Mouse (Mus musculus): ENCODE measurements around the gene Oaz3. TPM values are rescaled to one million over a fixed set of nuclear protein-coding genes. Genes with fewer than 3 reads are reported as not detected.

Gene Oaz3
- not detected for polyA plus RNA-seq (2014; fragmentation: Illumina TruSeq; extraction: RNeasy Lipid Tissue Mini Kit (QIAGEN cat#74804); ENCODE audit: low replicate concordance)

GRCm38 (mm10) chr3:94443597-94443964 lies at the start of gene Oaz3:
TSS of gene Oaz3 (minus strand) at chr3:94443915.

GRCm38 (mm10) chr3:94480291-94480884 lies 36.7 kb upstream of the Oaz3 start, which contains the start of gene Riiad1:
TSS of gene Riiad1 (minus strand) at chr3:94480341.

GRCm38 (mm10) chr3:94477981-94478422 lies 34.3 kb upstream of the Oaz3 start, which contains the start of gene Celf3:
TSS of gene Celf3 (plus strand) at chr3:94478295.

GRCm38 (mm10) chr3:94442951-94443596 lies 641 bp downstream of the Oaz3 start, which contains the start of gene Mrpl9:
TSS of gene Mrpl9 (plus strand) at chr3:94443318.

GRCm38 (mm10) chr3:94413031-94413679 lies 30.6 kb downstream of the Oaz3 start, which contains the start of gene Tdrkh:
TSS of gene Tdrkh (plus strand) at chr3:94413273.

GRCm38 (mm10) chr3:94398217-94398616 lies 45.5 kb downstream of the Oaz3 start, which contains the start of gene Lingo4:
TSS of gene Lingo4 (plus strand) at chr3:94398517.

Other genes with a start within 250 kb of the Oaz3 start
- gene Gm5286, start 247.2 kb downstream of the Oaz3 start, polyA plus RNA-seq (2014; fragmentation: Illumina TruSeq; extraction: RNeasy Lipid Tissue Mini Kit (QIAGEN cat#74804); ENCODE audit: low replicate concordance): not detected
- gene Gm4778, start 179.9 kb downstream of the Oaz3 start, polyA plus RNA-seq (2014; fragmentation: Illumina TruSeq; extraction: RNeasy Lipid Tissue Mini Kit (QIAGEN cat#74804); ENCODE audit: low replicate concordance): not detected
- 67.9 TPM for gene Them4, start 133.8 kb downstream of the Oaz3 start, polyA plus RNA-seq (2014; fragmentation: Illumina TruSeq; extraction: RNeasy Lipid Tissue Mini Kit (QIAGEN cat#74804); ENCODE audit: low replicate concordance)
- not detected for gene Them5, start 101.8 kb downstream of the Oaz3 start, polyA plus RNA-seq (2014; fragmentation: Illumina TruSeq; extraction: RNeasy Lipid Tissue Mini Kit (QIAGEN cat#74804); ENCODE audit: low replicate concordance)
- not detected for gene C2cd4d, start 81.5 kb downstream of the Oaz3 start, polyA plus RNA-seq (2014; fragmentation: Illumina TruSeq; extraction: RNeasy Lipid Tissue Mini Kit (QIAGEN cat#74804); ENCODE audit: low replicate concordance)
- 24.5 TPM for gene Rorc, start 71.1 kb downstream of the Oaz3 start, polyA plus RNA-seq (2014; fragmentation: Illumina TruSeq; extraction: RNeasy Lipid Tissue Mini Kit (QIAGEN cat#74804); ENCODE audit: low replicate concordance)
- gene Lingo4, start 45.4 kb downstream of the Oaz3 start, polyA plus RNA-seq (2014; fragmentation: Illumina TruSeq; extraction: RNeasy Lipid Tissue Mini Kit (QIAGEN cat#74804); ENCODE audit: low replicate concordance): 0.19 TPM
- gene Tdrkh, start 30.6 kb downstream of the Oaz3 start, polyA plus RNA-seq (2014; fragmentation: Illumina TruSeq; extraction: RNeasy Lipid Tissue Mini Kit (QIAGEN cat#74804); ENCODE audit: low replicate concordance): 1.3 TPM
- 35.5 TPM for gene Mrpl9, start 597 bp downstream of the Oaz3 start, polyA plus RNA-seq (2014; fragmentation: Illumina TruSeq; extraction: RNeasy Lipid Tissue Mini Kit (QIAGEN cat#74804); ENCODE audit: low replicate concordance)
- gene Celf3, start 34.4 kb upstream of the Oaz3 start, polyA plus RNA-seq (2014; fragmentation: Illumina TruSeq; extraction: RNeasy Lipid Tissue Mini Kit (QIAGEN cat#74804); ENCODE audit: low replicate concordance): 0.19 TPM
- gene Riiad1, start 36.4 kb upstream of the Oaz3 start, polyA plus RNA-seq (2014; fragmentation: Illumina TruSeq; extraction: RNeasy Lipid Tissue Mini Kit (QIAGEN cat#74804); ENCODE audit: low replicate concordance): 0.85 TPM
- gene Snx27, start 138.8 kb upstream of the Oaz3 start, polyA plus RNA-seq (2014; fragmentation: Illumina TruSeq; extraction: RNeasy Lipid Tissue Mini Kit (QIAGEN cat#74804); ENCODE audit: low replicate concordance): 38.1 TPM
- gene Gm10972, start 199.2 kb upstream of the Oaz3 start, polyA plus RNA-seq (2014; fragmentation: Illumina TruSeq; extraction: RNeasy Lipid Tissue Mini Kit (QIAGEN cat#74804); ENCODE audit: low replicate concordance): not detected
- gene Tuft1, start 215.0 kb upstream of the Oaz3 start, polyA plus RNA-seq (2014; fragmentation: Illumina TruSeq; extraction: RNeasy Lipid Tissue Mini Kit (QIAGEN cat#74804); ENCODE audit: low replicate concordance): 9.9 TPM
- not detected for gene Selenbp2, start 249.6 kb upstream of the Oaz3 start, polyA plus RNA-seq (2014; fragmentation: Illumina TruSeq; extraction: RNeasy Lipid Tissue Mini Kit (QIAGEN cat#74804); ENCODE audit: low replicate concordance)